Mouse (Mus musculus): ENCODE measurements at regions not wholly inside any gene's neighbourhood (a gene's known extent, or its start where the extent isn't known, plus 50 kb on each side); places are given as distances from the start of the nearest gene placed in this dataset.

GRCm38 (mm10) chr11:48098063-48098462, 109.3 kb upstream of the Sgcd start:
- no peak for TF ChIP-seq SMC3 (IDR thresholded peaks at IDR 0.05; ENCODE audit: low read depth, low read length)
- TF ChIP-seq MEF2A (IDR thresholded peaks at IDR 0.05; ENCODE audit: extremely low read depth, insufficient replicate concordance, low read depth, low read length, poor library complexity, severe bottlenecking) = no peak
- no peak for TF ChIP-seq CTCF (IDR thresholded peaks at IDR 0.05 in 2 of 3, conservative IDR thresholded peaks at IDR 0.05 in 1 of 3; ENCODE audit: control insufficient read depth in 1 of 3, insufficient read depth in 1 of 3, low read depth in 2 of 3, low read length in 3 of 3, poor library complexity in 1 of 3, severe bottlenecking in 1 of 3)
- no peak for TF ChIP-seq POLR2A (IDR thresholded peaks at IDR 0.05; ENCODE audit: control insufficient read depth in 1 of 2, insufficient read depth in 1 of 2, low read depth in 1 of 2, low read length in 2 of 2, poor library complexity in 1 of 2)
- TF ChIP-seq ELF1 (IDR thresholded peaks at IDR 0.05; ENCODE audit: low read depth, low read length) = no peak
- no peak for TF ChIP-seq POLR2AphosphoS5 (IDR thresholded peaks at IDR 0.05; ENCODE audit: borderline replicate concordance, low read depth, low read length)
